Mouse (Mus musculus): Measurements from ENCODE around the gene Gfod1. TPM values are rescaled to one million over a fixed set of nuclear protein-coding genes. Genes with fewer than 3 reads are reported as not detected.

The Gfod1 gene
- polyA plus RNA-seq, 1 experiment: 4.4 TPM

DNA sequence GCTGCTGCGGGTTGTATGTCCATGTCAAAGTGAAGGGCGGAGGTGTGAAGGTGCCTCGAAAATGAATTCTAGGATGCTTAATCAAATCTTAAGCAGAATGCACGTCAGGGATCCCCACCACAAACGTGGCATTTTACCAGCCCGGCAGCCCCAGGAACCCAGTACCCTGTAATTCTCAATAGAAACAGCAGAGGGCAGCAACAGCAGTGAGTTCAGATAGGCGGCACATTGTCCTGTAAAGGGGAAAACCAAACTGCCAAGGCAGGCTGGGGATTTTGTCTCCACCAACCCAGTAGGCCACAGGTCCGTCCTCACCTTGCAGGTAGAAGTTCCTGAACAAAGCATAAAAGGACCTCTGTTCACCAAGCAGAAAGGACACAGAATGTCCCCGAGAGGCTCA, 130.7 kb downstream of the Gfod1 start:
- Histone ChIP-seq H3K4me3 (ENCODE audit: insufficient read depth, low read depth, low read length) (no peak overlapping the region), H3K4me1 (ENCODE audit: control insufficient read depth, insufficient read depth, insufficient read length, low read length) (peaks cover 5% of the 10 kb centered on the region; the same call in 1 of the 2 replicates)

DNA sequence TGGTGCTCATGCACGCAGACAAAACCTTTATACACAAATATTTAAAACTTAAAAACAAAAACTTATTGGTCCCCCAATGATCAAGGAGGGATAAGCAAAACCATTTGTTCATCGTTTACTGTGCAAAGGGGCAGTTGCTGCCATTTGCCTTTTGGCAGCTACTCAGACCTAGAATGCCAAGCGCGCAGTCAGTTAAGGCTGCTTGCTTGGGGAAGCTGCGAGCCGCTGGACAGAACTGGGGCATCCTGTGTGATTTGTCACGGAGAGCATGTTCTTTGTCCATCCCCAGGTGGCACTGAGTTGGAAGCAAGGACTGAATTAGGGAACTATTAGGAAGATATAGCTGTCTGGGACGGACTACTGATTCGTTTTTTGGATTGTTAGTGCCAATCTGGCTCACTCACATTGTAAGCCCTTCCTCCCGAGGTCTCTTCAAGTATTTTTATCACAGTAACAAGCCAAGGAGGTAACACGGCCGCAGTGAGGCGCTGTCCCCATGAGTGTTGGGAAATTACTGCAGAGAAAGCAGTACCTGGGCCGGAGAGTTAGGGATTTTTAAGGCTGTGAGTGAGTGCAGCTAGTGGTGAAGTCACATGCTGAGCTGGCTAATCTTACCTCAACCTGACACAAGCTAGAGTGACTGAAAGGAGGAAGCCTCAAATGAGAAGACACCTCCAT, 131.8 kb downstream of the Gfod1 start:
- Histone ChIP-seq H3K27ac (replicated peaks; ENCODE audit: low read depth, low read length) (no peak overlapping the region), H3K4me3 (ENCODE audit: insufficient read depth, low read depth, low read length) (peak overlapping the region; percentile 82), H3K4me1 (ENCODE audit: control insufficient read depth, insufficient read depth, insufficient read length, low read length) (peaks cover 5% of the 10 kb centered on the region; the same call in 1 of the 2 replicates)

More for the DNA sequence above, 130.7 kb downstream of the Gfod1 start:
- H3K27ac ChIP-seq (replicated peaks; ENCODE audit: low read depth, low read length): no peak overlapping the region

DNA sequence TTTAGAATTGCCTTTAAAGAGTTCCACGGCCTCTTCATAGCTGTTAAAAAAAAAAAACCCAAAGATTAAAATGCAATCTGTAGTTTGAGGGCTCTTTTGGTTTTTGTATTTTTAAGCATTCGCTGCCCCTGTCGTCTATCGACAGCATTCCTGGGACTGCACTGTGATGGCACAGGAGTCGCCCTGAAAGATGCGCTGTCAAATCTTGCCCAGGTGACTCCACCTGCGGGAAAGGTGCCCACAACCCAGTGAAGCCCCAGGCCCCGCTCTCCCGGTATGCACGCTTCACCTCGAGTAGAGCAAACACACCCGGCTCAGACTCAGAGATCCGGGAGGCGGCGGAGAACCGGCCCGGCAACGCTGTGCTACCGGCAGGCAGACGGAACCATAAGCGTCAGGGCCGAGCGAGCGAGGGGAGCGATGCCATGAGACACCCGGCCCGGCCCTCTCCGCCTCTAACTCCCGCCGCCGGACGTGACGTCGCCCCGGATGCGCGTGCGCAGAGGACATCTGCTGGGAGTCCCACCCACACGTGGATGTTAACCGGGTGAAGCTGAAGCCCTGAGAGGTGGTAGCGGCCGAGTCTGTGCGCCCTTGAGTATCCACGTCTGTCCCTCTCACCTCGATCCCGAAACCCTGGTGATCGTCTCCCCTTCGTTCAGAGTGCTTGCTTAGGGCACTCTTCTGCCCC, 132.8 kb downstream of the Gfod1 start, which contains the start of gene Tbc1d7:
TSS of gene Tbc1d7 (minus strand) at position 482 of the 691 bp plus-strand sequence.
- H3K4me3 ChIP-seq (ENCODE audit: insufficient read depth, low read depth, low read length): peak within 1 kb of the TSS; percentile 85

DNA sequence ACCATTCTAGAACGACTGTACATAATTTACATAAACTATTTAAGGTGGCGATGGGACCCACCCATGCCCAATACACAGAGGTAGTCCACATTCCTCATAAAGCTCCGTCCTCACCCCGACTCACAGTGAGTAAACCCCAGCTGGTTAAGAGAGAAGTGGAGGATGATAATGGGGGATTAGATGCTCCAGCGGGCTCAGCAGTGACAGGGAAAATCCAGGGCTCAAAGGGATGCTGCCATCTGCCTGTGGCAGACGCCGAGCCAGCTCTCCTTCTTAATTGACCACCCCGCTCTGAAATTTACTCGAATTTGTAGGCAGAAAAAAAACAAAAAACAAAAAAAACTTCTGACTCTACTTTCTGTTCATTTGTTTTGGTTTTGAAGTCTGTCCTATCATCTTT, 136.3 kb downstream of the Gfod1 start:
- Histone ChIP-seq H3K27ac (replicated peaks; ENCODE audit: low read depth, low read length) (no peak overlapping the region), H3K4me3 (ENCODE audit: insufficient read depth, low read depth, low read length) (no peak overlapping the region), H3K4me1 (ENCODE audit: control insufficient read depth, insufficient read depth, insufficient read length, low read length) (peaks cover 5% of the 10 kb centered on the region; the same call in 1 of the 2 replicates)

More for the DNA sequence above, 132.8 kb downstream of the Gfod1 start, which contains the start of gene Tbc1d7:
- peaks cover 5% of the 10 kb centered on the region; the same call in 1 of the 2 replicates for H3K4me1 ChIP-seq (ENCODE audit: control insufficient read depth, insufficient read depth, insufficient read length, low read length)
- peak within 1 kb of the TSS; percentile 93 for H3K27ac ChIP-seq (replicated peaks; ENCODE audit: low read depth, low read length)

DNA sequence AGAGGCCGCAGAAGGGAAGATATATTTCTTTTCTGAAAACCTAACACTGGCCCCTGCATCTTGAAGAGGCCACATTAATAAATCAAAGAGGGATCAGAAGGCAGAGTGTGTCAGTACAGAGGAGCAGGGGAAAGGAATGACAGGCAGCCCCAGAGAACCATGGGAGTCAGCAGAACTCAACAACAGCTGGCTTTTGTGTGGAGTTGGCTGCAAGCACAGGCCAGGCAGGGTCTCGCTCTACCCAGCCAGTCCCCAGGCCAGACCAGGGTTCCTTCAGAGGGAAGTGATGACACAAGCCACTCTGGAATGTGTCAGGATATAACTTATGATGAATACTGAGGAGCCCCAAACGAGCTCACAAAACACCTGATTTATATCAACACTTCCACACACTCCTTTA, 144.5 kb downstream of the Gfod1 start:
- no peak overlapping the region for H3K4me3 ChIP-seq (ENCODE audit: insufficient read depth, low read depth, low read length)
- no peak overlapping the region for H3K27ac ChIP-seq (replicated peaks; ENCODE audit: low read depth, low read length)

DNA sequence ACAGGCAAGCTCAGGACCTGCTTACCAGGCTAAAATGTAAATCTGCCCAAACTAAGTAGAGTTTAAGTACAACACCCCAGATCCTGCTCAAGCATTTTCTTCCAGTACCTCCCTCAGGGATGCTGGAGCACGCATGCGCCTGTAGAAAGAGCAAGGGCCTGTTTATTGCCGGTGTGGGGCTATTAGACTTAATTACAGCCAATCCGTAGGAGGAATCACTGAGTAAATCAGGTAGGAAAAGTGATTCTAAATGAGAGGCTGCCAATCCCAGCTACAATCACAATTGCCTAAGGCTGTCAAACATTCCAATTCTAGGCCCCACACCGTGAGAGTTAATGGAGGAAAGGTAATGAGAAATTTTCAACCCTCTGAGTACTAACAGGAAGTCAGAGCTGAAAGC, 145.7 kb downstream of the Gfod1 start:
- Histone ChIP-seq H3K27ac (replicated peaks; ENCODE audit: low read depth, low read length) (no peak overlapping the region), H3K4me1 (ENCODE audit: control insufficient read depth, insufficient read depth, insufficient read length, low read length) (no peaks in the 10 kb centered on the region), H3K4me3 (ENCODE audit: insufficient read depth, low read depth, low read length) (no peak overlapping the region)

More for the DNA sequence above, 144.5 kb downstream of the Gfod1 start:
- no peaks in the 10 kb centered on the region for H3K4me1 ChIP-seq (ENCODE audit: control insufficient read depth, insufficient read depth, insufficient read length, low read length)

DNA sequence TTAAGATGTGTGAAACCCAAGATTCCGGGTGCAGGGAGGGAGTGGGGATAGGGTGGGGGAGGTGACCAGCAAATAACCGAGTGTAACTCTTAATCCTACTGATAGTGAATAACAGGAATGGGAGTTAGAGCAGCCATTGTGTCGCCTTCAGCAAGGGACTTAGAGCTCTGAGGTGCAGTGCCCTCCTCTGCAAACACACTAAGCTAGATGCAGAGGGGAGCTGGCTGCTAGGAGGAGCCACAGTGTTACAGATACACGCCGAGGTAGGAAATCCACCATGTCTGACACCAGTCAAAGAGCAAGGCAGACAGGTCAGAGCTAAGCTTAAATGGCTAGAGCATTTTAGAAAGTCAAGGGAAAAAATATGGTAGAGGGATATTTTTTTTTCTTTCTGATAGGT, 146.6 kb downstream of the Gfod1 start:
- H3K4me1 ChIP-seq (ENCODE audit: control insufficient read depth, insufficient read depth, insufficient read length, low read length): no peaks in the 10 kb centered on the region

DNA sequence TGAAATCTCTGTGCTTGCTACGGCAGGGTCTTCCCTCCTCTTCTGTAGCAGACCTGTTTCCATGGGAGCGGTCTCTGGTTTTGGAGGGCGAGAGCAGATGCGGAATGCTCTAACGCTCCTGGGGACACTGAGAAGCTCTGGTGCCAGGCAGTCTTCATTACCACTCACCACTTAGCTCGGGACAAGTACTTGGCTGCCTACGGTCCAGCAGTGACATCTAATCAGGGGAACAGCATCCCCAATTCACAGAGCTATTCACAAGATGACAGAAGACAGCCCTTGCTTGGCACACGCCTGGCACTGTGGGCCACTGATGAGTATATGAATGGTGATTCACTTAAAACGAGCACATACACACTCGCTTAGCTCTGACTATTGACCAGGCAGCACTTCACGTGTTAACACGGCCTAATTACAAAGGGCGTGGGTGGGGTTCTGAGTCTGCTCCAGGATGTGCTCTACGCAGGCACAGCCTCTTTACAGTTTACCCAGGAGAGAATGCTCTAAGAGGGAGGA, 151.9 kb downstream of the Gfod1 start:
- Histone ChIP-seq H3K27ac (replicated peaks; ENCODE audit: low read depth, low read length) (no peak overlapping the region), H3K4me3 (ENCODE audit: insufficient read depth, low read depth, low read length) (no peak overlapping the region), H3K4me1 (ENCODE audit: control insufficient read depth, insufficient read depth, insufficient read length, low read length) (no peaks in the 10 kb centered on the region)

More for the DNA sequence above, 146.6 kb downstream of the Gfod1 start:
- Histone ChIP-seq H3K27ac (replicated peaks; ENCODE audit: low read depth, low read length) (no peak overlapping the region), H3K4me3 (ENCODE audit: insufficient read depth, low read depth, low read length) (no peak overlapping the region)

DNA sequence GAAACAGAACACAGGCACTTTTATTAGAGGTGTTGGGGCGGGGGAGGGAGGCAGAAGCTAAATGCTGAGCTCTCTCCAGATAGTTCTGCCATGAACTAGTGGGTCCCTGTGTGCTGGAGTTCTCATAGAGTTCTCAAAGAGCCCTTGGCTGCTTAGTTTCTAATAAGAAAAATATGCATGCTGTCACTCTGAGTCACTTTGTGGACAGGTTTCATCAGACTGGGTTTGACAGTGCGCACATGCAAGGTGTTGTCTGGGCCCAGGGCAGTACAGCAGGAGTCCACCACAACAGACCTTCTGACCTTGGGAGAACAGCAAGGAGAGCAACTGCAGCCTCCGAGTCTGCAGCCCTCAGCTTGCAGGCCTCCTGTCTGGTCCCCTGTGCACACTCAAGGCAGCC, 154.3 kb downstream of the Gfod1 start:
- H3K4me1 ChIP-seq (ENCODE audit: control insufficient read depth, insufficient read depth, insufficient read length, low read length): no peaks in the 10 kb centered on the region
- H3K27ac ChIP-seq (replicated peaks; ENCODE audit: low read depth, low read length): no peak overlapping the region
- H3K4me3 ChIP-seq (ENCODE audit: insufficient read depth, low read depth, low read length): no peak overlapping the region

DNA sequence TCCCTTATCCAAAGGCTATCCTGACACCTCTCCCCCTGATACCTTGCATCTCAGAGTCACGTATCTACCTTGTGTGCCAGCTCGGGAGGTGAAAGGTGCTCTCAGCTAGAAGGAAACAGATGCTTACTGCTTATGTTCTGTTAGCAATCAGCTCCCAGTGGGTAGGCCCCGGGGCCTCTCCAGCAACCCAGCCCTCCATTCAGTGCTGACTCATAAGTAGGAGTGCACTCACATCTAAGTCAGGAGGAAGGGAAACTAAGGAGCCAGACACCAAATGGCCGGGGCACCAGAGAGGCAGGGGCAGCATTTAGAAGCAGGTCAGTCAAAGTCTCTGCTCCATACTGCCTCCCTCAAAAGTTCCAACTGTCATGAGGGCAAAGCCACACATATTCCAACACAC, 155.3 kb downstream of the Gfod1 start:
- H3K4me3 ChIP-seq (ENCODE audit: insufficient read depth, low read depth, low read length): no peak overlapping the region

DNA sequence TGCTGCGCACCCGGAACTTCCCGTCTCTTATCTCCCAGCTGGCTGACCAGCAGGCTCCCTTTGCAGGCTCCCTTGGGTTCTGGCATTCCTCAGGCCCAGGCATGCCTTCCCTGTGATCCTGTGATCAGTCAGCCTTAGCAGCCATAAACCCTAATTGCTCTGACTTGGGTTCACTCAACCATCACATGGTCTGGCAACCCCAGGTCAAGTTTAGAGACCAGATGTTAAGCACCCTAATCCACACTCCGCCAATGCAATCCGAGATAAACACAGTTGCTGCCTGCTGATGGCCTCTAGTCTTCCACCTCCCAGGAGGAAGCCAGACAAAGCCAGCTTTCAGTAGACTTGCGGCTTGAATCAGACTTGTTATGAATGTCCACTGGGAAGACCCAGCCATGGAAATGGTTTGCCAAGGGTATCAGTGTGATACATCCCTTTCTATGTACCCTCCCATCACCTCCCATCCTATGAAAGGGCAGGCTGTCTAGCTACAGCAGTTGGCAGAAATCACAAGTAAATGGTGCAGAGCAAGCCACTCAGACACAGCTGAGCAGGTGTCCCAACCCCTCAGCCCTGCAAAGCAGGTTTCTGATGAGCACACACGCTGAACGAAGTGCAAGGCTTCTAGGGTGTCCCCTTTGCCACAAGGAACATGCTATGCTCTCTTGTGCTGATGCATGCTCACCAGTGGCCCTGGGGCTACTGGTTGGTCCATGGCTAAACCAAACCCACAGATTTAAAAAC, 157.3 kb downstream of the Gfod1 start:
- Histone ChIP-seq H3K4me3 (ENCODE audit: insufficient read depth, low read depth, low read length) (no peak overlapping the region), H3K4me1 (ENCODE audit: control insufficient read depth, insufficient read depth, insufficient read length, low read length) (no peaks in the 10 kb centered on the region), H3K27ac (replicated peaks; ENCODE audit: low read depth, low read length) (no peak overlapping the region)

More for the DNA sequence above, 155.3 kb downstream of the Gfod1 start:
- Histone ChIP-seq H3K27ac (replicated peaks; ENCODE audit: low read depth, low read length) (no peak overlapping the region), H3K4me1 (ENCODE audit: control insufficient read depth, insufficient read depth, insufficient read length, low read length) (no peaks in the 10 kb centered on the region)

Other genes with a start within 250 kb of the Gfod1 start
- gene Tbc1d7, start 132.7 kb downstream of the Gfod1 start, polyA plus RNA-seq (2012; ENCODE audit: insufficient read depth, insufficient read length, missing spikeins): 19.9 and 27.2 TPM in 2 replicates
- gene Sirt5, start 61.3 kb upstream of the Gfod1 start, polyA plus RNA-seq (2012; ENCODE audit: insufficient read depth, insufficient read length, missing spikeins): 23.1 and 32.1 TPM in 2 replicates
- gene Nol7, start 94.2 kb upstream of the Gfod1 start, polyA plus RNA-seq (2012; ENCODE audit: insufficient read depth, insufficient read length, missing spikeins): 96.3 and 110 TPM in 2 replicates
- gene Ranbp9, start 177.1 kb upstream of the Gfod1 start, polyA plus RNA-seq (2012; ENCODE audit: insufficient read depth, insufficient read length, missing spikeins): 38.5 and 48.5 TPM in 2 replicates

Measured in brown adipose tissue, adult 24 weeks (tissue).